8 mouse cellular contexts compared by ENCODE assay signal in genomic region chr13:74192613-74193012, GRCm38 (mm10). TPM values are rescaled to one million over a fixed set of nuclear protein-coding genes. Genes with fewer than 3 reads are reported as not detected.
A peak's percentile ranks its signal among the peaks of the same experiment; 100 is the strongest.
DNase-seq lines count a peak whose midpoint lies in the region; ATAC-seq and TF ChIP-seq lines count a peak whose summit lies in the region.

No protein-coding gene starts in this region.

- H3K36me3 ChIP-seq in forebrain, postnatal 0 days (ENCODE audit: insufficient read depth): peaks cover 52% of the 10 kb centered on the region
- H3K36me3 ChIP-seq in forebrain, embryonic 11.5 days (ENCODE audit: control insufficient read depth, insufficient read depth, low read length): peaks cover 4% of the 10 kb centered on the region; the same call in 1 of the 2 replicates
- H3K36me3 ChIP-seq in lung, postnatal 0 days (ENCODE audit: insufficient read depth, low read length): peaks cover 19% of the 10 kb centered on the region; the same call in 1 of the 2 replicates

- intact Hi-C loops in left cerebral cortex, postnatal 10 days (cut with DNase I): loop anchor here (5.0 kb wide), 1 partner anchor 110 kb away; no protein-coding TSS in a partner anchor

- DNase-seq in forebrain, postnatal 0 days: peak; percentile 33
- no peak for DNase-seq in forebrain, embryonic 11.5 days (ENCODE audit: low spot score)
- DNase-seq in lung, postnatal 0 days (ENCODE audit: low spot score): peak; percentile 44
- no peak for DNase-seq in lung, adult 18-20 months
- peak; percentile 23 for DNase-seq in c-Kit-positive CD71-negative TER-119-negative erythroid progenitor cells, embryonic 14.5 days (ENCODE audit: low read depth)
- peak; percentile 13 for DNase-seq in retina, adult 2 months (ENCODE audit: low read depth, low spot score)
- no peak for DNase-seq in left cerebral cortex, postnatal 10 days (ENCODE audit: extremely low spot score in 1 of 2, low spot score in 2 of 2)
- DNase-seq in urinary bladder, adult 18-20 months (ENCODE audit: low spot score in 2 of 2): no peak

- H3K4me3 ChIP-seq in forebrain, postnatal 0 days (ENCODE audit: low read depth, low read length): no peak overlapping the region
- no peak overlapping the region for H3K4me3 ChIP-seq in forebrain, embryonic 11.5 days (ENCODE audit: low read depth, low read length)
- H3K4me3 ChIP-seq in lung, postnatal 0 days (ENCODE audit: low read depth, low read length): no peak overlapping the region

- no peak overlapping the region for H3K27ac ChIP-seq in forebrain, postnatal 0 days (ENCODE audit: low read depth, low read length)
- H3K27ac ChIP-seq in forebrain, embryonic 11.5 days (ENCODE audit: low read depth, low read length): no peak overlapping the region
- no peak overlapping the region for H3K27ac ChIP-seq in lung, postnatal 0 days (ENCODE audit: low read length)

- no peaks in the 10 kb centered on the region for H3K9me3 ChIP-seq in forebrain, postnatal 0 days (ENCODE audit: low read length)
- no peaks in the 10 kb centered on the region for H3K9me3 ChIP-seq in forebrain, embryonic 11.5 days (ENCODE audit: control insufficient read depth, low read length)
- H3K9me3 ChIP-seq in lung, postnatal 0 days (ENCODE audit: low read length): no peaks in the 10 kb centered on the region

- no peak for TF ChIP-seq EP300 in lung, postnatal 0 days (IDR thresholded peaks at IDR 0.05)

- H3K4me2 ChIP-seq in forebrain, postnatal 0 days (ENCODE audit: low read depth): no peak overlapping the region
- no peak overlapping the region for H3K4me2 ChIP-seq in forebrain, embryonic 11.5 days (ENCODE audit: low read depth, low read length, severe bottlenecking)
- no peak overlapping the region for H3K4me2 ChIP-seq in lung, postnatal 0 days (replicated peaks; ENCODE audit: low read depth, low read length)

- no peak overlapping the region for H3K9ac ChIP-seq in forebrain, postnatal 0 days
- H3K9ac ChIP-seq in forebrain, embryonic 11.5 days (ENCODE audit: low read length): no peak overlapping the region
- H3K9ac ChIP-seq in lung, postnatal 0 days (replicated peaks; ENCODE audit: low read depth): no peak overlapping the region

- 82% methylated on average over 6 of the region's 6 CpGs for WGBS in forebrain, postnatal 0 days
- 80% methylated on average over 6 of the region's 6 CpGs for WGBS in forebrain, embryonic 11.5 days
- 73% methylated on average over 6 of the region's 6 CpGs for WGBS in lung, postnatal 0 days

- no peaks in the 10 kb centered on the region for H3K27me3 ChIP-seq in forebrain, postnatal 0 days (ENCODE audit: insufficient read depth, low read length)
- H3K27me3 ChIP-seq in forebrain, embryonic 11.5 days (ENCODE audit: control insufficient read depth, insufficient read depth, low read length): no peaks in the 10 kb centered on the region
- H3K27me3 ChIP-seq in lung, postnatal 0 days (replicated peaks; ENCODE audit: insufficient read depth, low read length): no peaks in the 10 kb centered on the region

- H3K4me1 ChIP-seq in forebrain, postnatal 0 days (ENCODE audit: insufficient read depth): no peaks in the 10 kb centered on the region
- H3K4me1 ChIP-seq in forebrain, embryonic 11.5 days (replicated peaks; ENCODE audit: control insufficient read depth, insufficient read depth, low read length): no peaks in the 10 kb centered on the region
- no peaks in the 10 kb centered on the region for H3K4me1 ChIP-seq in lung, postnatal 0 days (ENCODE audit: insufficient read depth, low read depth, low read length)

- peak; percentile 50; the same call in 1 of the 2 replicates for ATAC-seq in forebrain, postnatal 0 days
- ATAC-seq in forebrain, embryonic 11.5 days (replicated peaks; ENCODE audit: low FRiP score): no peak
- no peak for ATAC-seq in lung, postnatal 0 days

- TF ChIP-seq CTCF in forebrain, postnatal 0 days (IDR thresholded peaks at IDR 0.05; ENCODE audit: low read depth): peak; percentile 62
- peak; percentile 62 for TF ChIP-seq CTCF in lung, postnatal 0 days (IDR thresholded peaks at IDR 0.05)

RNA-seq across cellular contexts. Expression of gene Exoc3, which starts 15.9 kb away (rescaled TPM):
- total RNA-seq in forebrain, postnatal 0 days (2014; rRNA removed): 87.0 and 88.5 TPM in 2 replicates
- polyA plus RNA-seq in forebrain, postnatal 0 days (2015; fragmentation: Nextera tagmentation; extraction: Ambion mirVana): 88.1 and 98.5 TPM in 2 replicates
- 71.1 and 80.1 TPM in 2 replicates for polyA plus RNA-seq in forebrain, embryonic 11.5 days (2014; fragmentation: Nextera tagmentation; extraction: Ambion mirVana)
- 44.2 and 46.9 TPM in 2 replicates for polyA plus RNA-seq in lung, postnatal 0 days (2015; fragmentation: Nextera tagmentation; extraction: Ambion mirVana)
- total RNA-seq in left cerebral cortex, postnatal 10 days (2021): 10 to 100 TPM; 69.9 to 70.3 TPM

Comparison
In these comparisons a context has a peak if more than half of its experiments do, and no peak if none do; other contexts are left out.
1. DNase-seq: peak in forebrain, postnatal 0 days (single experiment), lung, postnatal 0 days (single experiment), c-Kit-positive CD71-negative TER-119-negative erythroid progenitor cells, embryonic 14.5 days (single experiment) and retina, adult 2 months (single experiment); none in forebrain, embryonic 11.5 days (single experiment), lung, adult 18-20 months (0 of 2), left cerebral cortex, postnatal 10 days (0 of 2) and urinary bladder, adult 18-20 months (0 of 2).